Mouse (Mus musculus) CH12.LX (cell line): ENCODE data around the gene Tigd2. TPM values are rescaled to one million over a fixed set of nuclear protein-coding genes. Genes with fewer than 3 reads are reported as not detected.

ENCODE experiments used
- DNase-seq: peaks from one replicate; pipeline ENCODE4 v3.0.0-alpha.2; 2013; ENCODE audit errors: extremely low read depth
- H3K27ac ChIP-seq: 2 replicates; pipeline ENCODE4 v1.5.1; 2012; ENCODE audit warnings: low read depth, mild to moderate bottlenecking, control low read depth, moderate library complexity; ENCODE audit not compliant: insufficient read depth
- H3K27me3 ChIP-seq: replicated peaks from 2 replicates; pipeline ENCODE3; 2012; ENCODE audit warnings: inconsistent platforms
- H3K36me3 ChIP-seq, 2 experiments: replicated peaks in 1 of 2; 2 replicates each; pipeline versions ENCODE3 to v1.6.1; 2012; ENCODE audit warnings: inconsistent platforms in 1 of 2, low read length in 1 of 2, mild to moderate bottlenecking in 1 of 2, mixed read lengths in 1 of 2, moderate library complexity in 1 of 2; ENCODE audit not compliant: control insufficient read depth in 1 of 2, insufficient read depth in 1 of 2
- H3K4me1 ChIP-seq, 2 experiments: 2 replicates each; pipeline ENCODE4 v1.6.1; 2012; ENCODE audit warnings: inconsistent platforms in 1 of 2, moderate library complexity in 1 of 2; ENCODE audit not compliant: insufficient read depth in 2 of 2, control insufficient read depth in 1 of 2
- H3K4me2 ChIP-seq: 2 replicates; pipeline ENCODE4 v1.6.1; 2012; ENCODE audit warnings: low read depth, mild to moderate bottlenecking, control low read depth; ENCODE audit not compliant: poor library complexity, insufficient read depth, severe bottlenecking
- H3K4me3 ChIP-seq, 3 experiments: fragments of 150-350 bp in 1 of 3; sonication (generic) in 1 of 3; replicated peaks in 1 of 3; 2 replicates each; pipeline versions ENCODE3 to v1.5.1; 2011 to 2012; ENCODE audit warnings: low read depth in 2 of 3, low read length in 2 of 3, mild to moderate bottlenecking in 2 of 3, moderate library complexity in 2 of 3, control low read depth in 1 of 3, improper control_type of control experiment in 1 of 3, inconsistent platforms in 1 of 3, mixed read lengths in 1 of 3; ENCODE audit not compliant: poor library complexity in 1 of 3
- H3K79me2 ChIP-seq: replicated peaks from 2 replicates; pipeline ENCODE4 v1.6.1; 2012; ENCODE audit warnings: mild to moderate bottlenecking, moderate library complexity; ENCODE audit not compliant: control insufficient read depth, poor library complexity, insufficient read depth, severe bottlenecking; ENCODE audit errors: extremely low read depth
- H3K9ac ChIP-seq: 2 replicates; pipeline ENCODE4 v1.6.1; 2012; ENCODE audit warnings: low read depth, mild to moderate bottlenecking, control low read depth, moderate library complexity; ENCODE audit not compliant: insufficient read depth
- H3K9me3 ChIP-seq: replicated peaks from 2 replicates; pipeline ENCODE3; 2012; ENCODE audit warnings: low read length, inconsistent platforms, mixed read lengths
- BHLHE40 ChIP-seq: IDR thresholded peaks from 2 replicates; pipeline ENCODE4 v1.6.1; 2011; ENCODE audit warnings: mild to moderate bottlenecking, low read depth, low read length, improper control_type of control experiment
- CHD2 ChIP-seq: IDR thresholded peaks from 2 replicates; pipeline ENCODE4 v1.6.1; 2011; ENCODE audit warnings: low read length, improper control_type of control experiment
- ELF1 ChIP-seq: IDR thresholded peaks from 2 replicates; pipeline ENCODE4 v1.6.1; 2014; ENCODE audit warnings: low read depth, mild to moderate bottlenecking, inconsistent platforms, low read length, improper control_type of control experiment
- EP300 ChIP-seq: IDR thresholded peaks from 2 replicates; pipeline ENCODE4 v1.6.1; 2011; ENCODE audit warnings: low read length, improper control_type of control experiment
- ETS1 ChIP-seq: conservative IDR thresholded peaks from 2 replicates; pipeline ENCODE4 v1.6.1; 2012; ENCODE audit warnings: low read depth, mild to moderate bottlenecking, inconsistent platforms, low read length, improper control_type of control experiment, moderate library complexity
- GABPA ChIP-seq: IDR thresholded peaks from 2 replicates; pipeline ENCODE4 v1.6.1; 2012; ENCODE audit warnings: low read depth, low read length, improper control_type of control experiment, inconsistent platforms; ENCODE audit not compliant: insufficient replicate concordance
- HCFC1 ChIP-seq: IDR thresholded peaks from 2 replicates; pipeline ENCODE4 v1.6.1; 2012; ENCODE audit warnings: low read depth, mild to moderate bottlenecking, inconsistent platforms, low read length, improper control_type of control experiment
- IRF4 ChIP-seq: IDR thresholded peaks from 2 replicates; pipeline ENCODE4 v1.6.1; 2014; ENCODE audit warnings: low read depth, mild to moderate bottlenecking, inconsistent platforms, low read length, improper control_type of control experiment
- JUN ChIP-seq: IDR thresholded peaks from 2 replicates; pipeline ENCODE4 v1.6.1; 2011; ENCODE audit warnings: low read depth, mild to moderate bottlenecking, low read length, improper control_type of control experiment, moderate library complexity; ENCODE audit not compliant: insufficient read depth
- JUND ChIP-seq: conservative IDR thresholded peaks from 2 replicates; pipeline ENCODE4 v1.6.1; 2011; ENCODE audit warnings: low read depth, low read length, improper control_type of control experiment
- MAFK ChIP-seq: IDR thresholded peaks from 2 replicates; pipeline ENCODE4 v1.6.1; 2011; ENCODE audit warnings: low read length, improper control_type of control experiment; ENCODE audit not compliant: insufficient replicate concordance
- MAX ChIP-seq: IDR thresholded peaks from 2 replicates; pipeline ENCODE4 v1.6.1; 2011; ENCODE audit warnings: low read length, improper control_type of control experiment
- MEF2A ChIP-seq: IDR thresholded peaks from 2 replicates; pipeline ENCODE4 v1.6.1; 2014; ENCODE audit warnings: low read depth, mild to moderate bottlenecking, inconsistent platforms, low read length, improper control_type of control experiment, borderline replicate concordance
- MYC ChIP-seq: IDR thresholded peaks from 2 replicates; pipeline ENCODE4 v1.6.1; 2011; ENCODE audit warnings: low read depth, mild to moderate bottlenecking, improper control_type of control experiment, low read length
- PAX5 ChIP-seq: IDR thresholded peaks from 2 replicates; pipeline ENCODE4 v1.6.1; 2012; ENCODE audit warnings: low read length, inconsistent platforms, mixed read lengths
- POLR2AphosphoS2 ChIP-seq: IDR thresholded peaks from 2 replicates; pipeline ENCODE4 v1.6.1; 2011; ENCODE audit warnings: low read depth, low read length, improper control_type of control experiment
- RAD21 ChIP-seq: IDR thresholded peaks from 2 replicates; pipeline ENCODE4 v1.6.1; 2011; ENCODE audit warnings: low read depth, mild to moderate bottlenecking, low read length, improper control_type of control experiment, moderate library complexity
- SIN3A ChIP-seq: IDR thresholded peaks from 2 replicates; pipeline ENCODE4 v1.6.1; 2012; ENCODE audit warnings: low read length, improper control_type of control experiment, inconsistent platforms
- USF2 ChIP-seq: conservative IDR thresholded peaks from 2 replicates; pipeline ENCODE4 v1.6.1; 2011; ENCODE audit warnings: low read depth, low read length, improper control_type of control experiment
- ZKSCAN1 ChIP-seq: IDR thresholded peaks from 2 replicates; pipeline ENCODE4 v1.6.1; 2012; ENCODE audit warnings: low read depth, inconsistent platforms, low read length, improper control_type of control experiment, borderline replicate concordance
- dilution Hi-C: fragments of 300-500 bp; cut with MboI; formaldehyde crosslinking; loops from 2 replicates; pipeline ENCODE4 v1.14.3; 2020; ENCODE audit warnings: low sequenced_read_pairs; ENCODE audit not compliant: extremely low pct_unique_long_range_greater_than_20kb, extremely low pct_ligation_motif_present
- in situ Hi-C: fragments of 300-500 bp; cut with MboI; formaldehyde crosslinking; loops from 3 replicates; pipeline ENCODE4 v1.14.3; 2019; ENCODE audit warnings: low sequenced_read_pairs, low pct_ligation_motif_present, low pct_unique_long_range_greater_than_20kb, mixed read lengths
- polyA plus RNA-seq: library from polyadenylated mRNA; unstranded; fragments of >175 nt; gene quantifications from 2 replicates; pipeline ENCODE4 v1.2.1, GENCODE M21; 2012; ENCODE audit warnings: low read depth; ENCODE audit not compliant: insufficient read length
- total RNA-seq, 2 experiments: library from RNA; depleted of rRNA; stranded (reverse); fragments of 300-350 nt in 1 of 2; fragments of >200 nt in 1 of 2; gene quantifications; 2 replicates each; pipeline ENCODE4 v1.2.3; 2012 to 2014

Tigd2 gene
- total and polyA plus RNA-seq, 3 experiments, result 11.0 to 25.2 (median 12.6) TPM

GRCm38 (mm10) chr6:59180376-59180996 is 28.2 kb upstream of the Tigd2 start (continued):
- no peak for TF ChIP-seq POLR2AphosphoS2
- TF ChIP-seq MYC, result no peak
- no peak for TF ChIP-seq JUN
- no peak for TF ChIP-seq MAFK
- TF ChIP-seq RAD21, result peak; percentile 96

DNA sequence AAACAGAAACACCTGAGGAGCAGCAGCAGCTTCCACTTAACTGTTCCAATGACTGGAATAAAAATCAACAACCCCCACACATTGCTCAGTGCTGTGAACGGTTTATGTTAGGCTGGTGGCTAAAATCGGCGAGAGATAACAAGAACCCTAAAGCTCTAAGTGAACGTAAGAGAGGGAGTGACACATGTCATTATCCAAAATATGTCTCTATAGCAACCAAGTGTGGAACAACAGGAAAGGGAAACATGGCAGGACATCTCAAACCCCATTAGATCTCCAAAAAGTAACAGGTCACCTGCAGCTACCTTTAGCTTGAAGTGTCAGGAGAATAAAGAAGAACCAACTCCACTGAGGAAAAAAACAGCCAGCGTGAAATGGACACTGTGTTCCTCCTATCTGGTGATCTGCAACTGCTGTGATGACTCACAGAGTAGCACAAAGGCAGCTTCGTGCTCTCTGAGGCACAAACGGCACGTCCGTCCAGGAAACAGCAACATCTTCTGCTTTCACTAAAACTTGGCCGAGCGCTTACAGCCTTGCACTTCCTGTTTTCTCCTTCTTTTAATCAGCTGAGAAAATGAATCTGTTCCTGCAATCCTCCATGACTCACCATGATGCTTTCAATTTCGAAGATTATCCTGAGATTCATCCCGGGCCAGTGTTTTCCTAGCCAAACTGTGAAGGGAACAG is 23.5 kb upstream of the Tigd2 start:
- no peak overlapping the region for H3K27ac ChIP-seq
- H3K9me3 ChIP-seq, result no peaks in the 10 kb centered on the region
- peak overlapping the region; percentile 64 for H3K4me2 ChIP-seq
- peak; percentile 66 for DNase-seq
- H3K36me3 ChIP-seq, result no peaks in the 10 kb centered on the region
- H3K4me1 ChIP-seq, result peaks cover 0 to 17% of the 10 kb centered on the region in 2 experiments; a peak in 3 of 4 replicates
- no peaks in the 10 kb centered on the region for H3K27me3 ChIP-seq
- dilution Hi-C loops, result no loop called here
- H3K9ac ChIP-seq, result peak overlapping the region; percentile 13
- TF ChIP-seq MAX (peak; percentile 32), EP300 (peak; percentile 39; the same call in 1 of the 2 replicates), MEF2A (0 out of 2 replicates have a peak, but pooled peaks have one; percentile 6), CHD2 (no peak), SIN3A (peak; percentile 16; the same call in 1 of the 2 replicates), ZKSCAN1 (no peak), IRF4 (0 out of 2 replicates have a peak, but pooled peaks have one; percentile 16), ETS1 (0 out of 2 replicates have a peak, but pooled peaks have one; percentile 4), USF2 (no peak), HCFC1 (no peak), BHLHE40 (peak; percentile 65), PAX5 (no peak), GABPA (no peak), ELF1 (peak; percentile 73), JUND (no peak), POLR2AphosphoS2 (no peak)
- TF ChIP-seq, all 38 proteins: peak for 8
- Histone ChIP-seq H3K79me2 (no peaks in the 10 kb centered on the region), H3K4me3 (no peak overlapping the region)
- in situ Hi-C loops, result no loop called here
